Mouse (Mus musculus) embryo, embryonic 11 days (tissue): ENCODE measurements around the gene Abcc12.

Experiments used
- DNase-seq: peaks from one replicate; pipeline ENCODE4 v3.0.0-alpha.2; 2015

The Abcc12 gene

GRCm38 (mm10) chr8:86495056-86495455 lies 85.4 kb downstream of the Abcc12 start:
- DNase-seq: no peak

DNA sequence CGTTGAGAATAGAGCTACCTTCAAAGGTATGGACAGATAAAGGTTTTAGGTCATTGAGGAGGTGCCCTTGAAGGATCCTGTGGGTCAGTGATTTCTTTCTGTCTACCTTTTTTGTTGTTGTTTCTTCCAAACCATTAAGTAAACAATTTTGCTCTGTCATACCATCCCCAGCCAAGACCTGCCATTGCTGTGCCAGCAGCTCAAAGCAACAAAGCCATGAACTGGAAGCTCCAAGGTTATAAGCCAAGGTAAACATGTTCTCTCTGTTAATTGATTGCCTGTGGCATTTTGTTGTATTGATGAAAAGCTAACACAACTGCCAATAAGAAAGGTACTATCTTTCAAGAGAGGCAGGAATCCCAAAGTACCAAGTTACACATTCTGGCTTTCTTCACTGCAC lies 86.6 kb downstream of the Abcc12 start:
- no peak for DNase-seq

DNA sequence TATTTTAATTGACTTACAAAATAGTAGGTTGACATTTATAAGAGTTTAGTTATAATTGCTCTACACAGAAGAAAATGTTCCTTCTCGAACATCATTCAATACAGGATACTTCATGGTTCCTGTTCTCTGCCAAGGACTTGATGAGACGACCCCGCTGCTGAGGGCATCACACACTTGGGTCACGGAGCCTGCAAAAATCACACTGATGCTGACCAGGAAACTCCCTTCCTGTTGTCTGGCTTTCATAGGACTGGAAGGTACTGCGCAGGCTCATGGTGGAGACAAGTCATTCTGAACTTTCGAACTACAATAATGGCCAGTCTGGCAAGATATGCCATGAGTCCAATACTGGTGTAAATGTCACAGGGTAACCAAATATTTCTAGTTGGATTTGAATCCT lies 95.1 kb downstream of the Abcc12 start:
- no peak for DNase-seq

GRCm38 (mm10) chr8:86484244-86484643 lies 96.2 kb downstream of the Abcc12 start:
- DNase-seq: no peak

GRCm38 (mm10) chr8:86482116-86482515 lies 98.4 kb downstream of the Abcc12 start:
- no peak for DNase-seq

GRCm38 (mm10) chr8:86475711-86476438 lies 104.6 kb downstream of the Abcc12 start:
- DNase-seq: peak; percentile 66

GRCm38 (mm10) chr8:86474461-86474860 lies 106.0 kb downstream of the Abcc12 start:
- DNase-seq: no peak

DNA sequence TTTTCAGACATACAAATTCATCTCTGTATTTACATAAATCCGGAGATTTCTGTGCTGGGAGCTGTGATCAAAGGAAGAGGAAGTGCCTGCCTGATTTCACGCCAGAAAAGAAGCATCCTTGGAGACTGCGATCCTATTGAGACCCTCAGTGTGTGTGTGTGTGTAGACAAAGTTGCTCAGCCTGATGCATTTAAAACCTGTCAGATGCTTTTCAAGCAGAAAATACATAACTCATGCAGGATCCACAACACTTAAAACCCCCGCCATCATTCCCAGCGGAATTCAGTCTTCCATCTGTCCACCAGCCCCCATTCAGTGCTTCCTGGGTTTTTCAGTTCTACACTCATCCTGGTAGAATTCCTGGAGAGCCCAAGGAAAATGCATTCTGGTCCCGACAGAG lies 107.4 kb downstream of the Abcc12 start:
- no peak for DNase-seq

GRCm38 (mm10) chr8:86470717-86471116 lies 109.8 kb downstream of the Abcc12 start:
- DNase-seq: no peak

GRCm38 (mm10) chr8:86463215-86463614 lies 117.3 kb downstream of the Abcc12 start:
- no peak for DNase-seq

DNA sequence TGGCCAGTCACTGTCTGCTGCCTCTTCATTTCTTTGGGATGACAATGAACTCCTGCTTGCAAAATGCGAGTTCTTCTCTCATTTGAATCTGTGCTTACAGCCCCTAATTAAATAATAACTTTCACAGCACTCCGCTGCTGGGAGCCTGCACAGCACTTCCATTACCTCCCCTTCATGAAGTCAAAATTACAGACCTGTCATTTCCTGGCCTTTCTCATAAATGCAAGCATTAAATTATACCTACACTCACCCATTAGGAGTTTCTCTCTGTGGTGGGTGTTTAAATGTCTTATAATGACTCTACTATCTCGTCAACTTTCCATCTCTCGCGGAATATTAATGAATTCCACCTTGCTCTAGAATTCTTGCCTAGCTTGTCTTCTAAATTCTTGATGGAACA lies 120.1 kb downstream of the Abcc12 start:
- no peak for DNase-seq

DNA sequence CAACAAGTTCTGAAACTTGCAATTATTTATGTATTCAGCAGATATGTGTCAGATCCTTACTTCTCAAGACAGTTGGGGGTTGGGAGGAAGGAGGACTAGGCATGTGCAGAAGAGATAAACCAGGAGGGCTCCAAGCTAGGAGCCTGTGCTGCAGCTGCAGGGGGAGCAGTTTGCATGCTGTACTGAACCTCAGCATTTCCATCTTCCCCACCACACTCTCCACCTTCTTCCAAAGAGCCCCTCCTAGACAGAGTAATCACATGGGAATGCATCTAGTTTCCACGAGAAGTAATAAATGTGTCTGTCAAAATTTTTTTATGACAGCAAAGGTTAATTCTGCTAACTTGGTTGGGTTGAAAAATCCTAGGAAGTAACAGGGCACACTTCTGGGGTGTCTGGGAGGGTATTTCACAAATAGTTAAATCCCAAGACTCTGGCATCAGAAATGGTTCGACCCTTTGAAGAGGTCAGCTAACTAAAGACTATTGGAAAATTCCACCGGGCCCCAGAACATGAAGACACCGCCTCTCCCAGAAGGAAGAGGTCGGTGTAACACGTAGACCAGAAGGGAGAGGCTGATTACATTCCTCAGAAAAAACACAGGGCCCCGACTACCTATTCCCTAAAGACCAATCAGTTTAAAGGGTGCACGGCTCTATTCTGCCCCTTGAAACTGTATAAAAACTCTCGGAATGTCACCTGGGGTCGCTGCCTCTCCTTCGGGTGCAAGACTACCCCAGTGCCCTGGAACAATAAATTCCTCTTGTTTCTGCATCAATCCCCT lies 126.6 kb downstream of the Abcc12 start:
- DNase-seq: no peak

GRCm38 (mm10) chr8:86449870-86450515 lies 130.5 kb downstream of the Abcc12 start:
- no peak for DNase-seq

- no peak for DNase-seq
Measured at GRCm38 (mm10) chr8:86445516-86445915, 135.0 kb downstream of the Abcc12 start.

DNA sequence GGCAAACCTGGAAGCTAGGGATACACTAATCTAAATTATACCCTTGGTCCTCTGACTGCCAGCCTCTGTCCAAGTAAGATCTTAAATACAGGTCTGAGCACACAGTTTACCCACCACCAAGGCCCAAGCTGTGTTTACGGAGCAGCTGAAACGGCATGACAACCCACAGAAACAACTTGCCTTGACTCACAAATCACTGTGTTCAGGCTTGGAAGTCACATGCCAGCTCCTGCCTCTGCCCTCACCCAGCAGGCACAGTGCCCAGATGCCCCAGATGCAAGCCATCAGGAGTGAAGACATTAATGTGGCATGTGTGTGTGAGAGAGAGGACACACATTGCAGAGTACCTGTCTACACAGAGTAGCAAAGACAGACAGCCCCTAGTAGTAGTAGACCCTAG lies 136.7 kb downstream of the Abcc12 start:
- DNase-seq: no peak

- DNase-seq: no peak
Measured at GRCm38 (mm10) chr8:86438983-86439299, 141.5 kb downstream of the Abcc12 start.

GRCm38 (mm10) chr8:86438133-86438982 lies 142.1 kb downstream of the Abcc12 start:
- DNase-seq: peak; percentile 82

GRCm38 (mm10) chr8:86437418-86437817 lies 143.1 kb downstream of the Abcc12 start:
- no peak for DNase-seq
